Mouse (Mus musculus) inflammation-experienced regulatory T-cells (primary cell): ENCODE measurements around the gene Saysd1. TPM values are rescaled to one million over a fixed set of nuclear protein-coding genes. Genes with fewer than 3 reads are reported as not detected.

Experiments used
- polyA plus RNA-seq, 2 experiments: library from polyadenylated mRNA; unstranded; fragments of 100-300 nt; shearing (Covaris generic); gene quantifications; one replicate each; pipeline ENCODE4 v1.2.1; 2017

Gene Saysd1
- polyA plus RNA-seq: 10 to 100 TPM; 23.4 to 37.9 TPM

DNA sequence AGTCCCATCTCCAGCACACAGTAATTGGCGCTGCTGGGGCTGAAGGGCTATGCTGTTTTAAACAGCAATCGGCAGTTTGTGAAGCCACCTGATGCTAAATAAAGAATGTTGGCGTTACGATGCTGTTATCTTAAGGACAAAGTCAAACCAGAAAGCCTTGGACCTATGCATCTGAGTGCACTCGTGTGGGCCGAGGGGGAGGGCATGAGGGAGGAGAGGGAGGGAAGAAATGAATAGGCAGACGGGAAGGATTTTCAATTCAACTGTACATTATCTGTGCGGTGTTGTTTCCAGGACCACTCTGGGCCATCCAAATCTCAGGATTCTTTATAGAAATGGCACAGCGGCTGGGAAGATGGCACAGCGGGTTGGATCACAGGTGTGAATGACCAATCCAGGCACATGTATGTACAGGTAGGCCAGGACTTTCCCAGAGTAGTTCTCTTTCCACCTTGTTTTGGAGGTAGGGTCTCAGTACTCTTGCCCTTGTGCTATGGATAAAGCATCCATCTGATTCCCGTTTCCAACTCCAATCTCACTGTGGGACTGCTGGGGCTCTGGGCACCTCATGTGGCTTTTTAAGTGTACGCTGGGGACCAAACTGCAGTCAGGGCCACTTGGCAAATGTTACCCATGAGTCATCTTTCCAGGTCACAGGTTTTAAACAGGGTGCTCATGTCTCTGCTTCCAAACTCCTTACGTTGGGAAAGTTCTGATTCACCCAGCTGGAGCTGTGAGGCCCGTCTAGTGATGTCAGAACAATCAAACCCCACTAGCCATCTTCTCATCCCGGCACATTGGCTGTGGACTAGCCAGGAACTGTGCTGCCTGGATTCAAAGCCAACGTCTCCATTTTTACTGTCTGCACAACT is at the start of gene Saysd1:
TSS of gene Saysd1 (minus strand) at position 51 of the 872 bp plus-strand sequence.

DNA sequence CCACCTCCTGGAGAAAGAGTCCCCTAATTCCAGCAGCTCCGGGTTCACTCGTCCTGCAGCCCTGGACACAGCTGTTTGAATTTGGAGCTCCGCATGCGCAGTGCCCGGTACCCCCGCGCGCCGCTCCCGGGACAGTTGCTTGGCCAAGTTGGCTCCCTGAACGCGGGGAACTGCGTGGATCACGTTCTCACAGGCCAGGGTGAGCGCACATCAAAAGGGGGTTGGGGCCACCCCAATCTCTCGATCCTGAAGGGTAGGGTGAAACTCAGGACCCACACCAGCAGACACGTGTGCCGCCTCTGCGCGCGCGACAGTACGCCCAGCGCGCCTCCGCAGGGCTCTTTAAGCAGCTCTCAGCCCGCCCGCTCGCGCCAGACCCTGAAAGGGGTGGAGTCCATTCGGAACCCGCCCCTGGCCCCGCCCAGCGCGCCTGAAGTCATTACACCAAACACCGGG is 43.2 kb upstream of the Saysd1 start, which contains the start of gene Kcnk5:
TSS of gene Kcnk5 (minus strand) at position 344 of the 456 bp plus-strand sequence.

Other genes with a start within 250 kb of the Saysd1 start
- 10 to 100 TPM; 61.7 to 67.9 TPM for gene Gng2, start 160.9 kb downstream of the Saysd1 start, polyA plus RNA-seq
- 10 to 100 TPM in 1 of 2 experiments, 1 to 10 TPM in 1; 3.2 to 26.2 TPM for gene Kcnk5, start 43.3 kb upstream of the Saysd1 start, polyA plus RNA-seq
- under 1 TPM in 1 of 2 experiments, not detected in 1; 0.62 TPM for gene Kcnk16, start 130.7 kb upstream of the Saysd1 start, polyA plus RNA-seq
- gene Nudt13, start 156.2 kb upstream of the Saysd1 start, polyA plus RNA-seq: 10 to 100 TPM; 17.6 to 18.7 TPM
- 10 to 100 TPM; 49.8 to 63.9 TPM for gene Ecd, start 209.6 kb upstream of the Saysd1 start, polyA plus RNA-seq
- gene Fam149b, start 209.6 kb upstream of the Saysd1 start, polyA plus RNA-seq: 10 to 100 TPM; 53.5 to 74.9 TPM